Mouse (Mus musculus) embryonic facial prominence, embryonic 10.5 days (tissue): ENCODE data around the gene Flrt1. TPM values are rescaled to one million over a fixed set of nuclear protein-coding genes. Genes with fewer than 3 reads are reported as not detected.

ENCODE experiments used
- DNase-seq: peaks from one replicate; pipeline ENCODE4 v3.0.0-alpha.2; 2017; ENCODE audit warnings: low spot score
- H3K27ac ChIP-seq: fragments of 300-500 bp; sonication (generic); replicated peaks from 2 replicates; pipeline ENCODE4 v1.5.1; 2016; ENCODE audit warnings: mild to moderate bottlenecking
- H3K27me3 ChIP-seq: fragments of 300-500 bp; sonication (generic); replicated peaks from 2 replicates; pipeline ENCODE4 v1.6.1; 2016; ENCODE audit warnings: low read depth, mild to moderate bottlenecking; ENCODE audit not compliant: poor library complexity, severe bottlenecking
- H3K36me3 ChIP-seq: fragments of 300-500 bp; sonication (generic); replicated peaks from 2 replicates; pipeline ENCODE4 v1.6.1; 2016; ENCODE audit warnings: mild to moderate bottlenecking, moderate library complexity
- H3K4me1 ChIP-seq: fragments of 300-500 bp; sonication (generic); 2 replicates; pipeline ENCODE4 v1.6.1; 2016
- H3K4me3 ChIP-seq: fragments of 300-500 bp; sonication (generic); 2 replicates; pipeline ENCODE4 v1.5.1; 2016; ENCODE audit warnings: mild to moderate bottlenecking, moderate library complexity
- H3K9me3 ChIP-seq: fragments of 300-500 bp; sonication (generic); 2 replicates; pipeline ENCODE4 v1.6.1; 2016; ENCODE audit warnings: mild to moderate bottlenecking
- WGBS: fragments of 180-500 bp; shearing (Covaris S2); methylation state at CpG from one replicate; pipeline ENCODE4 v1.1.7; 2016; 5-methylcytosine and 5-hydroxymethylcytosine counted together
- polyA plus RNA-seq: library from polyadenylated mRNA; unstranded; fragments of >200 nt; fragmentation: Nextera tagmentation; extraction: Ambion mirVana; gene quantifications from 2 replicates; pipeline ENCODE4 v1.2.1, GENCODE M21; 2016

The Flrt1 gene
- polyA plus RNA-seq, 1 experiment from 2014 or later = 2.9 TPM

DNA sequence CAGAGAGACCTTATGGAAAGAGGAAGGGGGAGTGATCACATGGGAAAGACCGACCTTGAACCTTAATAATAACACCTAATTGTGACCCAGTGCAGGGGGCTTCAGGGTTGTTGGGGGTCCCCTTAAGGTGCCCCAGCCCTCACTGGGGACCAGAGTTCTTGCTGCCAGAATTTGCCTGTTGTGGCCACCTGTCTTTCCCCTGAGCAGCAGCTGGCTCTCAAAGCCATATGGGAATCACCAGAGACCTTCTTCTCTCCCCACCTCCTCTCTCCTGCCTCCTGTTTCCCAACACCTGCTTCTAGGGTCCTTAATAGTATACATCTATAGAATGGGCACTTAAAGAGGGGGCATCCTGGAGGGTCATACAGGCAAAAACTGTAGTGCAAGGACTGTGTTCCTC is 20.7 kb upstream of the Flrt1 start:
- 73% methylated on average over 1 of the region's 1 CpGs for WGBS
- H3K4me1 ChIP-seq = peaks cover 55% of the 10 kb centered on the region

DNA sequence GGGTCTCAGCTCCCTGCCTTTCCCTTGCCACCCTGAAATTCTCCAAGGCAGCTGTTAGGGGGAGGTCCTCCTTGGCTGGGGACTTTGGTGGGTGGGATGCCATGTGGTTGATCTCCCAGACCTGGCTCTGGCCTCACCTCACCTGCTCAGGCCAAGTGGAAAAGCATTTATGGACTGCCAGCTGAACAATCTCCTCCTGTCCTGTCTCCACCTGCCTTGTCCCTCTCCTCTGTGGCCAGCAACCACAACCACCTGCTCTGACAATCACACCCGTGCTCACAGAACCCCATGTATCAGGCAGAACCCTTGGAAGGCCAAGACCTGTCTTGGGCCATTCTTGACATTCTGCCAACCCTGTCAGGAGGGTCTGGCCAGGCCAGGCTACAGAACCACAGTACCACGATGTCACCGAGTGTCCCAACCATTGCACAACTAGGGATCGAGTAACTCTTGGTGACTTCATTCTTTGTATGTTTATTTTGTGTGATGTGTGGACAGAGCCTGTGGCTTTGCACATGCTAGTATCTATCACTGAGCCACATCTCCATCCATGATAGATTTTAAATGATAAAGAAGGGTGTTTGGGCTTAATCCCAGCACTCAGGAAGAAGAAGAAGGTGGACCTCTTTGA is 20.1 kb upstream of the Flrt1 start:
- H3K4me3 ChIP-seq = no peak overlapping the region
- H3K36me3 ChIP-seq = no peaks in the 10 kb centered on the region
- peaks cover 50% of the 10 kb centered on the region for H3K4me1 ChIP-seq
- H3K9me3 ChIP-seq = no peaks in the 10 kb centered on the region
- peaks cover 74% of the 10 kb centered on the region for H3K27me3 ChIP-seq
- 87% methylated on average over 4 of the region's 4 CpGs for WGBS
- no peak overlapping the region for H3K27ac ChIP-seq
- no peak for DNase-seq

More for the DNA sequence above, 20.7 kb upstream of the Flrt1 start:
- Histone ChIP-seq H3K27me3 (peaks cover 74% of the 10 kb centered on the region), H3K4me3 (no peak overlapping the region), H3K27ac (no peak overlapping the region), H3K36me3 (no peaks in the 10 kb centered on the region), H3K9me3 (no peaks in the 10 kb centered on the region)
- DNase-seq = no peak

DNA sequence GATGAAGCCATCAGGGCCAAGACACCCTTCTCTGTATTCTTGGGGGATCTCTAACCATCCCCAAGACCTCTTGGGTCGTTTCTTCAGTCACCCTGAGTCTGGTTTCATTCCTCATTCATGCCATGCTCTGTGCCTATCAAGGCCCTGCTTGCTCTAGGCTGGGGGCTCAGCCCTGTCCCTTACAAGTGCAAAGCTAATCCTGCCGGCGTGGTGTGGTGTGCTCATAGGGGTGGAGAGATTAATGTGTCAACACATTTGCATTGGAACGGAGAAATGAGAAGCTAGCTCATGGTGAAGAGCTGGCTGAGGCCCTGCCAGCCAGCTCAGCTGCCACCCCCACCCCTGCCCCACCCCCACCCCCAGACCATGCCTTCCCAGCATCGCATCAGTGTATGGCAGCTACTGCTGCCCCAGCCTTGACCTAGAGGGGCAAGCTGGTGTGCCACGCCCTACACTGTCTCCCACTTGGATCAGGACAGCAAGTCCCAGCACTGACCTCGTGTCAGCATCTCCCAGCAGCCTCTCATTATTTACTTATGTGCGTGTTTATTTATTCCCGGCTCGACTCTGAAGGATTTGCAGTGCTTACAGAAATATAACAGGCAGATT is 17.3 kb upstream of the Flrt1 start:
- H3K27ac ChIP-seq = peak overlapping the region; percentile 48
- peaks cover 82% of the 10 kb centered on the region for H3K27me3 ChIP-seq
- H3K4me3 ChIP-seq = no peak overlapping the region
- H3K36me3 ChIP-seq = no peaks in the 10 kb centered on the region
- WGBS = 51% methylated on average over 10 of the region's 10 CpGs
- H3K9me3 ChIP-seq = no peaks in the 10 kb centered on the region
- H3K4me1 ChIP-seq = peaks cover 25% of the 10 kb centered on the region
- DNase-seq = no peak

DNA sequence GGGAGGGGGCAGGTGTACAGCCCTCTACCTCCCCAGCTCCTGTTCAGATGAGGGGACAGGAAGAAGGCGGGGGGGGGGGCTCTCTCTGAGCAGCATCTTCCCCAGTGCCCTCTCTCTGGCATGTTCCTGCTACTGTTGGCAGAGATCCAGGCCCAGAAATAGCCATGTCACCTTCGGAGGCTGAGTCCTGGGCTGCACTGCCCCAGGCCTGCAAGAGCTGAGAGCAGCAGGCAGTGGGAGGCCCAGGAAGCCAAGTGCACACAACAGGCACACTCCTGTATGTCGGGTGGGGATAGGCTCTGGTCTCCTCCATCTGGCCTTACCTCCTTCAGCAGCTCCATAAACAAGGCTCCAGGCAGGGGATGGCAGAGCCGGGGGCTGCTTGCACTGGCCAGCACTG is 16.7 kb upstream of the Flrt1 start:
- Histone ChIP-seq H3K27me3 (peaks cover 85% of the 10 kb centered on the region), H3K9me3 (no peaks in the 10 kb centered on the region), H3K36me3 (no peaks in the 10 kb centered on the region), H3K4me1 (peaks cover 25% of the 10 kb centered on the region), H3K27ac (peak overlapping the region; percentile 48), H3K4me3 (no peak overlapping the region)
- DNase-seq = no peak
- 62% methylated on average over 4 of the region's 4 CpGs for WGBS

DNA sequence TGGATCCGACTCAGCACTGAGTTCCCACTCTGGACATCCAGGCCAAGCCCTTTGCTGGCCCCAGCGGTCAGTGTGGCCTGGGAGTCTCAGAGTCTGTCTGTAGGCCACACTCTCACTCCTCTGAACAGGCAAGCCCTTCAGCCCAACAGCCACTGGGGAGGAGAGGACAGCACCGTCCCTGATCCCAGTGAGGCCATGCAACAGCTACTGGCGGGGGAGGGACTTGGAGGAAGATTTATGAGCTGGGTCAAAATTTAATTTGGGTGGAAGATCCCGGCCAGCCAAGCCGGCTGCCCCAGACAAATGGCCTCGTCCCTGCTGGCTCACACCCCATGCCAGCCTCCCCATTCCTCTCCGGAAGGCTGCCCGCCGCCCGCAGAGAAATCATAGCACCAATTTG is 15.7 kb upstream of the Flrt1 start:
- Histone ChIP-seq H3K4me1 (peaks cover 28% of the 10 kb centered on the region), H3K27me3 (peaks cover 77% of the 10 kb centered on the region), H3K9me3 (no peaks in the 10 kb centered on the region), H3K36me3 (no peaks in the 10 kb centered on the region), H3K27ac (no peak overlapping the region; the same call in 1 of the 2 replicates), H3K4me3 (no peak overlapping the region)
- 79% methylated on average over 11 of the region's 11 CpGs for WGBS
- no peak for DNase-seq

DNA sequence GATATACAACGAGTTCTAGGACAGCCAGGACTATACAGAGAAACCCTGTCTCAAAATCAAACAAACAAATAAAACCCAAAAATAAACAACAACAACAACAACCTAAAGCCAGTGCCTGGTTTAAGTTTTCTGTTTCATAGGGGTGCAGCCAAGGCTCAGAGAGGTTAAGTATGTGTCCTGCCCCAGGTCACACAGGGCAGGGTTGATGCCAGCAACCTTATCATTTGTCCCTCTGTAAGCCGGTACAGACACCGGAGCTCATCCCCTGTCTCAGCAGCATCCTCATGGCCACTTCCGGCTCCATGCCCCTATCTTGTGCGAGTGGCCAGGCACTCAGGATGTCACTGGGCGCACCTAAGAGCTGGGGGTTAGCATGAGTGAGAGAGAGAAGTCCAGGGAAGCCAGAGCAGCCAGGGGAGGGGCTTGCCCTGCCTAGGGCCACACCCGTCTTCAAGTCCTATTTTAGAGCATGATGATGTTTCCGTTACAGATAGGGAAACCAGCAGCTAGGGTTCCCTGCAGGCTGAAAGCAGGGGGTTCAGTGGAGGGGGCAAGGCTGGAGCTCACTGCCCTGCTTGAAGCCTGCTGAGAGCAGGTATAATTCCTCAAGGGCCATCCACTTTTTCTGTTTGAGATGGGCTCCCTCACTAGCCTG is 12.3 kb upstream of the Flrt1 start:
- Histone ChIP-seq H3K27me3 (peaks cover 75% of the 10 kb centered on the region), H3K36me3 (no peaks in the 10 kb centered on the region), H3K4me3 (no peak overlapping the region), H3K4me1 (peaks cover 52% of the 10 kb centered on the region), H3K9me3 (no peaks in the 10 kb centered on the region), H3K27ac (no peak overlapping the region)
- DNase-seq = no peak
- 70% methylated on average over 8 of the region's 8 CpGs for WGBS

DNA sequence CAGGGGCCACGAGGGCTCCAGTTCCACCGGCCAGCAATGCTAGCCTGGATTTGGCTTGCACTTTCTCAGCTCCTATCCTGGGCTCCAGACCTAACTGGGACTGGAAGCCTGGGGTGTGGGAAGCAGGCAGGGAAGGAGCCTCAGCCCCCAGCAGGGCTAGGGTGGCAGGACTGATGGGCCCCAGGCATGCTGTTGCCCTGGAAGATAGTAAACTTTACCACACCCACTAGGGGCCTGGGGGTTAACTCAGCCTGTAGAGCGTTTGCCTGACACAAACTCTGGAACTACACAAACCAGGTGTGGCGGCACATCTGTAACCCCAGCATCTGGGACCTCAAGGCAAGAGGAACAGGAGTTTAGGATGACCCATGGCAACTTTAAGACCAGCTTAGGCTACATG is 11.6 kb upstream of the Flrt1 start:
- Histone ChIP-seq H3K4me3 (no peak overlapping the region), H3K36me3 (no peaks in the 10 kb centered on the region), H3K9me3 (no peaks in the 10 kb centered on the region), H3K4me1 (peaks cover 52% of the 10 kb centered on the region), H3K27ac (0 out of 2 replicates have a peak overlapping the region, but pooled peaks have one; percentile 26), H3K27me3 (peaks cover 72% of the 10 kb centered on the region)
- DNase-seq = no peak
- 58% methylated on average over 4 of the region's 4 CpGs for WGBS

DNA sequence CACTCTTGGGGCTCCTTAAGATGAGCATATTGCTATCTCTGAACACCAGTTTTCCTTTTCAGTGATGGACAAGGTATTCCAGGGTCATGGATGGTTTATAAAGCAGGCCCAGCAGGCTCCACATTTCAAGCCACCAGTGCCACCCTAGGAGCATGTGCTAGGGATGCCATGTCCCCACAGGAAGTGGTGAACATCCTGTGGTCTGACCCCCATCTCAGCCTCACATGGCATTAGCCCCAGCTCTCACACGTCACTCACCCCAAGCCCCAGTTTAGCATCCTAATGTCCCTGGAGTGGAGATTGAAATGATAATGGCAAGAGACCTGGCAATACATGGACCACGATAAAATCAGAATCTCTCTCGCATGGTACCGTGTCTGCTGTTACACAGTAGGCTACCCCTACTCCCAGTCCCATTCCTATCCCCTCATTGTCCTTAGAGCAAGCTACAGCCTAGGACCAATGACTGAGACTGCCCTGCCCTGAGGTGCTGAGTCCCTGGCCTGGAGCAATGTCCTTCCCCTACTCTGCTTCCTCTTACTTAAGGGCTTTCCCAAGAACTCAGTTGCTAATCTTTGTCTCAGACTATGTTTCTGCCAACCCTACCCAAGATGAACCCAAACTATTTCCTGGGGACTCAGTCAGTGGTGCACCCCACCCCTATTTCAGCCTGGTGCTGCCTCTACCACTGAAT is 10.7 kb upstream of the Flrt1 start:
- no peaks in the 10 kb centered on the region for H3K36me3 ChIP-seq
- no peaks in the 10 kb centered on the region for H3K9me3 ChIP-seq
- WGBS = 82% methylated on average over 4 of the region's 4 CpGs
- peaks cover 55% of the 10 kb centered on the region for H3K4me1 ChIP-seq
- DNase-seq = no peak
- H3K27me3 ChIP-seq = peaks cover 71% of the 10 kb centered on the region
- no peak overlapping the region for H3K27ac ChIP-seq
- no peak overlapping the region for H3K4me3 ChIP-seq

DNA sequence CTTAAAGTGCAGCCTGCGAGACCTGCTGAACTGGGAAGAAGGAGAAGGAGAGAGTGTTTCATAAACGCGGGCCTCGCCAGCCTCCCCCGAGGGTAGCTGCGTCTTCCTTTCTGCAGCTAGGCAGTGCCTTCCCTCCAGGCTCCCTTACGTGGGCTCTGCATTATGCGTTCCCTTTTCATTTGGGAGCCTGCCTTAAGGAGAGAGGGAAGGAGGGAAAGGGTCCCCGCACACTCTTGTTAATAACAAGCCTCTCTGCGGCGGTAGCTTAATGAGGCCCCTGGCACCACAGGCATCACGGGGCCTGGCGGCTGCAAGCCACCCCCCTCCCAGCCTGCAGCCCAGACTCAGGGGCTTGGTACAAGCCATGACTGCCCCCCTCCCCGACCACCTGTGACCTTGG is 8.0 kb upstream of the Flrt1 start:
- Histone ChIP-seq H3K4me3 (no peak overlapping the region), H3K36me3 (no peaks in the 10 kb centered on the region), H3K27ac (peak overlapping the region; percentile 55), H3K4me1 (peaks cover 78% of the 10 kb centered on the region), H3K9me3 (no peaks in the 10 kb centered on the region), H3K27me3 (peaks cover 66% of the 10 kb centered on the region)
- WGBS = 25% methylated on average over 14 of the region's 14 CpGs
- DNase-seq = no peak

DNA sequence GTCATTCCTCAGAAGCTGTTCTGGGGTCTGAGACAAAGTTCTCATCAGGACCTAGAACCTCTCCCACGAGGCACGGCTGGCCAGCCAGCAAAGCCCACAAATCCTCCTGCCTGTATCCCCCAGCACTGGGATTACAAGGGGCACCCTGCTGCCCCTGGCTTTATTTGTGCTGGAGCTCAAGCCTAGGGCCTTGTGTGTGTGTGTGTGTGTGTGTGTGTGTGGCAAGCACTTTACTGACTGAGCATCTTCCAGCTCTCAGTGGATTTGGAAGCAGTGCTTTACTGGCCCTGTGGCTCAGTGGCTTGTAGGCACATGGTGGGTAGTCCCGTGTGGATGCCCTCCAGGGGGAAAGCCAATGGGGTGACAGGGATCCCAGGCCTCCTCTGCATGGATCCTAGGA is 7.1 kb upstream of the Flrt1 start:
- no peak for DNase-seq
- Histone ChIP-seq H3K27ac (peak overlapping the region; percentile 49; the same call in 1 of the 2 replicates), H3K4me1 (peaks cover 76% of the 10 kb centered on the region), H3K27me3 (peaks cover 65% of the 10 kb centered on the region), H3K9me3 (no peaks in the 10 kb centered on the region), H3K36me3 (no peaks in the 10 kb centered on the region), H3K4me3 (no peak overlapping the region)
- 22% methylated on average over 3 of the region's 3 CpGs for WGBS

DNA sequence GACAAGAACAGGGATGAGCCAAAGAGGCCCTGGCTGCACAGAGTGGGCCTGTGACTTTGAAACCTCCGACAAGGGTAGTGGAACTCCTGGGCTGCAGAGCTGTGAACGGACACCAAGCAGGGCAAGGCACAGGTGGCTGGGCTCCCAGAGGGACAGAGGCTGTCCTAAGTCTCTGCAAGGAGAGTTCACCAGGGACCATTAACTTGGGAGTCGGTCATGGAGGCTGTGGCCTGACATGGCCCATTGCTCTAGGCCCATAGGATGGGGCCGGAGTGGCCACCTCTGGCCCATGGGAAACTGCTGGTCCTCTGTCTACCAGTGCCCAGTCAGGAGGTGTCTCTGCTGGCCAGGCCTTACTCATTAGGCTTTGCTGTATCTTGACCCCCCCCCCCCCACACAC is 6.2 kb upstream of the Flrt1 start:
- DNase-seq = no peak
- H3K27ac ChIP-seq = no peak overlapping the region
- peaks cover 73% of the 10 kb centered on the region for H3K27me3 ChIP-seq
- H3K4me3 ChIP-seq = no peak overlapping the region
- peaks cover 73% of the 10 kb centered on the region for H3K4me1 ChIP-seq
- WGBS = 86% methylated on average over 4 of the region's 4 CpGs
- no peaks in the 10 kb centered on the region for H3K9me3 ChIP-seq
- H3K36me3 ChIP-seq = no peaks in the 10 kb centered on the region

DNA sequence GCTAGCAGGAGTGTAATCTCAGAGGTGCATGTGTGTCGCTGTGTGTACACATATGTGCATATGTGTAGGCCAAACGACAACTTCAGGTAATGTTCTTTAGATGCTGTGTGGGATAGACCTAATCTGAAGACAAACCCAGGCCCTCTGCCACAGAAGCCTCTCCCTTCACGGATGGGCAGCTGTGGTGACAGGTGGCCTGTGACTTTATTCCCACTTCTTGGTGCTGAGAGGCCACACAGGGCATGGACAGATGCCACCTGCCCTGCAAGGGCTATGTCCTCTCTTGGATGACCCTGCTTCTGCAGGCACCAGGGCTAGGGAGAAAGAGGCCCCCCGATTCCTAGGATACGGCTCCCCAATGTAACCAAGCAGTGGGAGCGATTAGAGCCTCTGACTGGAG is 5.8 kb upstream of the Flrt1 start:
- peak overlapping the region; percentile 45; the same call in 1 of the 2 replicates for H3K27ac ChIP-seq
- H3K27me3 ChIP-seq = peaks cover 76% of the 10 kb centered on the region
- peaks cover 70% of the 10 kb centered on the region for H3K4me1 ChIP-seq
- no peaks in the 10 kb centered on the region for H3K36me3 ChIP-seq
- 91% methylated on average over 6 of the region's 6 CpGs for WGBS
- H3K9me3 ChIP-seq = no peaks in the 10 kb centered on the region
- no peak for DNase-seq
- H3K4me3 ChIP-seq = no peak overlapping the region
